9 mouse cellular contexts compared by ENCODE assay signal in genomic region chr2:165563298-165564058, GRCm38 (mm10). TPM values are rescaled to one million over a fixed set of nuclear protein-coding genes. Genes with fewer than 3 reads are reported as not detected.
DNase-seq lines count a peak whose midpoint lies in the region; ATAC-seq lines count a peak whose summit lies in the region.
"Had no signal": no experiment of that assay in that cellular context is flagged by ENCODE, and none has a peak within 500 bp of the region (broad histone marks: within the 10 kb centered on the region; RNA-seq: fewer than 3 reads in every experiment).

No protein-coding gene starts in this region.

- H3K9ac ChIP-seq in heart, embryonic 15.5 days, result no peak overlapping the region; the same call in 1 of the 2 replicates
- no peak overlapping the region for H3K9ac ChIP-seq in limb, embryonic 11.5 days (ENCODE audit: low read length)
- H3K9ac ChIP-seq in midbrain, embryonic 11.5 days (ENCODE audit: low read length), result peak overlapping the region; percentile 41; the same call in 1 of the 2 replicates

- no peaks in the 10 kb centered on the region for H3K9me3 ChIP-seq in heart, embryonic 15.5 days (replicated peaks)
- H3K9me3 ChIP-seq in limb, embryonic 11.5 days (ENCODE audit: control insufficient read depth, low read length), result no peaks in the 10 kb centered on the region
- no peaks in the 10 kb centered on the region for H3K9me3 ChIP-seq in midbrain, embryonic 11.5 days (ENCODE audit: control insufficient read depth, low read length)

- H3K27me3 ChIP-seq in heart, embryonic 15.5 days, result peaks cover 54% of the 10 kb centered on the region
- H3K27me3 ChIP-seq in limb, embryonic 11.5 days (ENCODE audit: control insufficient read depth, insufficient read depth, low read length), result peaks cover 22% of the 10 kb centered on the region
- H3K27me3 ChIP-seq in midbrain, embryonic 11.5 days (ENCODE audit: control insufficient read depth, insufficient read depth, low read length), result peaks cover 7% of the 10 kb centered on the region
- H3K27me3 ChIP-seq: Patski had no signal

- WGBS in heart, embryonic 15.5 days, result 2% methylated on average over 52 of the region's 52 CpGs
- WGBS in limb, embryonic 11.5 days, result 2% methylated on average over 52 of the region's 52 CpGs
- WGBS in midbrain, embryonic 11.5 days, result 3% methylated on average over 52 of the region's 52 CpGs

- ATAC-seq in heart, embryonic 15.5 days (replicated peaks; ENCODE audit: insufficient number of reproducible peaks, insufficient read depth, low FRiP score, low read depth), result no peak
- peak; percentile 14 to 49; a peak in 1 of 4 replicates for ATAC-seq in hematopoietic stem cell, adult 5-6 weeks (replicated peaks in 1 of 2; ENCODE audit: insufficient read depth in 1 of 2, low FRiP score in 2 of 2, low TSS enrichment in 1 of 2, low read depth in 1 of 2, poor library complexity in 2 of 2, severe bottlenecking in 2 of 2)
- ATAC-seq in limb, embryonic 11.5 days (ENCODE audit: insufficient number of reproducible peaks, low FRiP score, low TSS enrichment, low read depth), result no peak
- ATAC-seq in midbrain, embryonic 11.5 days (ENCODE audit: low FRiP score), result peak; percentile 59
- ATAC-seq: Patski had no signal

- DNase-seq in heart, adult 18-20 months, result no peak
- peak; percentile 71 to 75 for DNase-seq in cerebellum, postnatal 14 days
- DNase-seq in limb, embryonic 11.5 days (ENCODE audit: low spot score), result peak; percentile 62
- DNase-seq in midbrain, embryonic 11.5 days (ENCODE audit: low spot score, missing footprints), result peak; percentile 93
- DNase-seq in thymus, postnatal 25 days, result peak; percentile 40
- DNase-seq in right cerebral cortex, adult 2 months (ENCODE audit: low spot score in 2 of 2), result no peak

- H3K27ac ChIP-seq in heart, embryonic 15.5 days, result no peak overlapping the region
- H3K27ac ChIP-seq in limb, embryonic 11.5 days (replicated peaks; ENCODE audit: low read depth, low read length), result no peak overlapping the region
- no peak overlapping the region for H3K27ac ChIP-seq in midbrain, embryonic 11.5 days (ENCODE audit: low read depth, low read length)

- no peaks in the 10 kb centered on the region for H3K36me3 ChIP-seq in heart, embryonic 15.5 days
- no peaks in the 10 kb centered on the region for H3K36me3 ChIP-seq in limb, embryonic 11.5 days (ENCODE audit: control insufficient read depth, insufficient read depth, low read length)
- no peaks in the 10 kb centered on the region for H3K36me3 ChIP-seq in midbrain, embryonic 11.5 days (ENCODE audit: control insufficient read depth, insufficient read depth, low read length)

- H3K4me3 ChIP-seq in heart, embryonic 15.5 days, result peak overlapping the region; percentile 48
- H3K4me3 ChIP-seq in limb, embryonic 11.5 days (ENCODE audit: low read depth, low read length), result peak overlapping the region; percentile 32
- H3K4me3 ChIP-seq in midbrain, embryonic 11.5 days (ENCODE audit: low read depth, low read length), result peak overlapping the region; percentile 31

- peaks cover 9% of the 10 kb centered on the region for H3K4me1 ChIP-seq in heart, embryonic 15.5 days (replicated peaks)
- H3K4me1 ChIP-seq in limb, embryonic 11.5 days (ENCODE audit: control insufficient read depth, insufficient read depth, low read length), result peaks cover 14% of the 10 kb centered on the region
- peaks cover 15% of the 10 kb centered on the region for H3K4me1 ChIP-seq in midbrain, embryonic 11.5 days (ENCODE audit: control insufficient read depth, insufficient read depth, low read length)

- peak overlapping the region; percentile 79 for H3K4me2 ChIP-seq in heart, embryonic 15.5 days
- H3K4me2 ChIP-seq in limb, embryonic 11.5 days (ENCODE audit: low read depth, severe bottlenecking), result peak overlapping the region; percentile 80
- peak overlapping the region; percentile 62 for H3K4me2 ChIP-seq in midbrain, embryonic 11.5 days

RNA-seq across cellular contexts. Expression of gene Eya2, which starts 31.4 kb away (rescaled TPM):
- polyA plus RNA-seq in heart, embryonic 15.5 days (2015; fragmentation: Nextera tagmentation; extraction: Ambion mirVana), result 1.3 and 6.4 TPM in 2 replicates
- 1 to 10 TPM; 1.3 to 1.9 TPM for total RNA-seq in heart, adult 18-20 months (2021)
- total RNA-seq in hematopoietic stem cell, adult 5-6 weeks (2017), result 32.9 and 38.1 TPM in 2 replicates
- polyA plus RNA-seq in limb, embryonic 11.5 days (2014; fragmentation: Nextera tagmentation; extraction: Ambion mirVana), result 8.8 and 13.0 TPM in 2 replicates
- polyA plus RNA-seq in midbrain, embryonic 11.5 days (2014; fragmentation: Nextera tagmentation; extraction: Ambion mirVana), result 6.9 and 8.3 TPM in 2 replicates

RNA-seq across cellular contexts. Expression of gene Slc2a10, which starts 59.9 kb away (rescaled TPM):
- 5.0 and 7.5 TPM in 2 replicates for polyA plus RNA-seq in heart, embryonic 15.5 days (2015; fragmentation: Nextera tagmentation; extraction: Ambion mirVana)
- total RNA-seq in heart, adult 18-20 months (2021), result 1 to 10 TPM; 5.7 to 7.0 TPM
- total RNA-seq in hematopoietic stem cell, adult 5-6 weeks (2017), result 0.84 and 3.1 TPM in 2 replicates
- polyA plus RNA-seq in limb, embryonic 11.5 days (2014; fragmentation: Nextera tagmentation; extraction: Ambion mirVana), result 3.6 and 3.9 TPM in 2 replicates
- polyA plus RNA-seq in midbrain, embryonic 11.5 days (2014; fragmentation: Nextera tagmentation; extraction: Ambion mirVana), result 2.8 TPM in 2 replicates
- polyA plus RNA-seq: Patski had no signal

Comparison
In these comparisons a context has a peak if more than half of its experiments do, and no peak if none do; other contexts are left out.
1. ATAC-seq: peak in hematopoietic stem cell, adult 5-6 weeks (2 of 2) and midbrain, embryonic 11.5 days (single experiment); none in heart, embryonic 15.5 days (single experiment) and limb, embryonic 11.5 days (single experiment).
2. DNase-seq: peak in cerebellum, postnatal 14 days (2 of 2), limb, embryonic 11.5 days (single experiment), midbrain, embryonic 11.5 days (single experiment) and thymus, postnatal 25 days (single experiment); none in heart, adult 18-20 months (0 of 2) and right cerebral cortex, adult 2 months (0 of 2).
3. Peak in every context shown above with its lines, with median percentiles within 50 percentile points of each other: H3K4me2 ChIP-seq and H3K4me3 ChIP-seq.